Mouse (Mus musculus): ENCODE results near the gene Uggt2. TPM values are rescaled to one million over a fixed set of nuclear protein-coding genes. Genes with fewer than 3 reads are reported as not detected.

The Uggt2 gene
- total RNA-seq, 2 experiments from 2014 or later, result 42.1 to 42.5 TPM

DNA sequence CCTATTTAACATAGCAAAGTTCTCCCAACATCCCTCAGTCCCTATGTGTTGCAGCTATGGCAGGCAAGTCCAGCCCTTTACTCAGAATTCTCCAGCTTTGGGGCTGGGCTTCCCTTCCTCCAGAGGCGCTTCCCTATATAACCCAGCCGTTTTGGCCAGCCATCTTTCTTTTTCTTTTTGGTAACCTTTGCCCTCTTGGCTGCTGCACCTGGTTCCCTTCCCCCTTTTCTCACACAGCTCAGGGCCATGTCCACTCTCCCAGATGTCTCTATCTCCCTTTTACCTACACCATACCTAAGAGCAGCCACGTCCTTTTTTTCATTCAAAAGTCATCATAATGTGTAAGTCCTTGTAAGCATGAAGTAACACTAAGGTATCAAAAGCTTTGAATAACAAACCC is 163.0 kb downstream of the Uggt2 start:
- intact Hi-C loops (cut with DNase I), result no loop called here
- no peak for DNase-seq

Other genes starting within 250 kb of the Uggt2 start
- gene Dzip1, start 174.0 kb downstream of the Uggt2 start, total RNA-seq (2021), result 100 to 1,000 TPM; 180 to 196 TPM
- gene Dnajc3, start 161.5 kb downstream of the Uggt2 start, total RNA-seq (2021), result 10 to 100 TPM; 22.5 to 25.5 TPM
- gene Hs6st3, start 38.9 kb upstream of the Uggt2 start, total RNA-seq (2021), result 10 to 100 TPM; 51.4 to 58.0 TPM

All from left cerebral cortex, postnatal 4 days (tissue).